Mouse (Mus musculus): Measurements from ENCODE around the gene Gtpbp3. TPM values are rescaled to one million over a fixed set of nuclear protein-coding genes. Genes with fewer than 3 reads are reported as not detected.

The Gtpbp3 gene
- polyA plus RNA-seq, 1 experiment from 2014 or later, result 44.1 TPM

DNA sequence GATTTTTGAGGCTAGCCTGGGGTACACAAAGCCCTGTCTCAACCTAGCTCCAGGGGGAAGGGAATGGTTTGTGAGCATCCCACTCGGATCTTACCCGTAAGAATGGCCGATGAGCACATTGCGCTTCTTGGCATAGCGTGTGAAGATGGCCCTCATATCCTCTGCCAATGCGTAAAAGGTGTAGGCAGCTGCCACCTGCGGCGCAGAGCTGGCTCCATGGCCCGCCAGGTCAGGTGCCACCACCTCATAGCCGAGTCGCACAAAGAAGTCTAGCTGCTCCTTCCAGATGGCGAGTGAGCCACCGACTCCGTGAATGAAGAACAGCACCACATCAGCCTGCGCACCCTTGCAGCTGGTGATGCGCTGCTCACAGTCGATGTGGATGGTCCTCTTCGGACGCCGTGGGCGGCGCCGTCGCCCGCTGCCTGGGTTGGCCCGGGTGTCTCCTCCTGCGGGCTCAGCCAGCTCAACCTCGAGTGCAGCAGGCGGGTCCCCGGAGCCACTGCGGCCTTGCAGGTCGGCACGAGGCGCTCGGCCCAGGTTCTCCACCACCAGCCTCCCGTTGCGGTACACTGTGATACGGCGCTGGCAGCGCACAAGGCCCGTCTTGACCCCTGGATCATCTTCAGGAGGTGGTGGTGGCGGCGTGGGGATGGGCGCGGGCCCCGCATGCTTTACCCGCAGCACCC, 26.6 kb upstream of the Gtpbp3 start:
- H3K27me3 ChIP-seq, result no peaks in the 10 kb centered on the region
- no peak for TF ChIP-seq CTCF (IDR thresholded peaks at IDR 0.05)
- no peak for DNase-seq (ENCODE audit: low read depth, low spot score)
- in situ Hi-C loops (cut with MboI; ENCODE audit: low pct_unique_long_range_greater_than_20kb), result no loop called here
- no peak for ATAC-seq
- ChIA-PET CTCF (interaction anchor here (1.1 to 3.9 kb wide), 2 partner anchors 19 to 20 kb away, joined by 7 to 29 read pairs; no protein-coding TSS in a partner anchor), POLR2A (interaction anchor here (1.6 kb wide), 1 partner anchor 17 kb away, joined by 3 read pairs; no protein-coding TSS in a partner anchor)

DNA sequence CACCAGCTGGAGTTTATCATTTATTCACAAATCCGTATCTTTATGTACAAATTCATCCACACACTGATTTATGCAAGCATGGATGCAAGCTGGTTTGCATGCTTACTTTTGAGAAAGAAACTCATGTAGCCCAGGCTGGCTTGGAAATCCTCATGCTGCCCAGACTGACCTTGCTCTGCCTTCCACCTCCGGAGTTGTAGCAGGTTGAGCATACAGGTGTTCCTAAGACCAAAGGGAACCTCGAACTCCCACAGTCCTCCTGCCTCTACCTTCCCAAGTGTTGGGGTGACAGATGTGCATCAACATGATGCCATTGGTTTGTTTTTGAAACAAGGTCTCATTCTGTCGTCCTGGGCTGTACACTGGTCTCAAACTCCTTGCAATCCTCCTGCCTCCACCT, 25.7 kb upstream of the Gtpbp3 start:
- in situ Hi-C loops (cut with MboI; ENCODE audit: low pct_unique_long_range_greater_than_20kb), result no loop called here
- POLR2A ChIA-PET, result no interaction called here
- no peak for DNase-seq (ENCODE audit: low read depth, low spot score)
- no peaks in the 10 kb centered on the region for H3K27me3 ChIP-seq
- no peak for ATAC-seq
- TF ChIP-seq CTCF (IDR thresholded peaks at IDR 0.05), result no peak
- CTCF ChIA-PET, result interaction anchor here (1.1 to 3.9 kb wide), 2 partner anchors 21 to 59 kb away, joined by 3 to 29 read pairs; no protein-coding TSS in a partner anchor

DNA sequence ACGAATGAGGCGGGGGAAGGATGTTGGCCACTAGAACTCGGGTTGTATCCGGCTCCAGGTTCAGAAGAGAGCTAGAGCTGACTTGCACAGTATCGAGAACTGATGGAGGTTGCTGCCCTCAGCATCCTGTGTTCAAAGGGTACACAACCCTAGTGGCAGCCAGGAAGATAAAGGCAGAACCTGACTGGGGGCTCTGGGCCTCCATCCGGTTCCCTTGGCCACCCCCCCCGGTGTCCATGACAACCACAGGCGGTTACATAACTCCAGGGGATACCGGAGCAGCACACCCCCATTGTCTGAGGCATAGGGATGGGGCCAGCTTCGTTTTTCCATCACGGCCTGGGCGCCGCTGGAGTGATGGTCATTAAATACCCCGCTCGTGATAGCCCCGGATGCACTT, 25.1 kb upstream of the Gtpbp3 start:
- ChIA-PET CTCF (interaction anchor here (1.1 to 3.9 kb wide), 2 partner anchors 21 to 58 kb away, joined by 3 to 29 read pairs; no protein-coding TSS in a partner anchor), POLR2A (interaction anchor here (1.0 to 2.6 kb wide), 3 partner anchors 9 to 23 kb away, joined by 3 to 7 read pairs (median 4); partner anchors contain the start of gene Ano8)
- no peak for DNase-seq (ENCODE audit: low read depth, low spot score)
- TF ChIP-seq CTCF (IDR thresholded peaks at IDR 0.05), result no peak
- in situ Hi-C loops (cut with MboI; ENCODE audit: low pct_unique_long_range_greater_than_20kb), result no loop called here
- H3K27me3 ChIP-seq, result no peaks in the 10 kb centered on the region
- ATAC-seq, result no peak

DNA sequence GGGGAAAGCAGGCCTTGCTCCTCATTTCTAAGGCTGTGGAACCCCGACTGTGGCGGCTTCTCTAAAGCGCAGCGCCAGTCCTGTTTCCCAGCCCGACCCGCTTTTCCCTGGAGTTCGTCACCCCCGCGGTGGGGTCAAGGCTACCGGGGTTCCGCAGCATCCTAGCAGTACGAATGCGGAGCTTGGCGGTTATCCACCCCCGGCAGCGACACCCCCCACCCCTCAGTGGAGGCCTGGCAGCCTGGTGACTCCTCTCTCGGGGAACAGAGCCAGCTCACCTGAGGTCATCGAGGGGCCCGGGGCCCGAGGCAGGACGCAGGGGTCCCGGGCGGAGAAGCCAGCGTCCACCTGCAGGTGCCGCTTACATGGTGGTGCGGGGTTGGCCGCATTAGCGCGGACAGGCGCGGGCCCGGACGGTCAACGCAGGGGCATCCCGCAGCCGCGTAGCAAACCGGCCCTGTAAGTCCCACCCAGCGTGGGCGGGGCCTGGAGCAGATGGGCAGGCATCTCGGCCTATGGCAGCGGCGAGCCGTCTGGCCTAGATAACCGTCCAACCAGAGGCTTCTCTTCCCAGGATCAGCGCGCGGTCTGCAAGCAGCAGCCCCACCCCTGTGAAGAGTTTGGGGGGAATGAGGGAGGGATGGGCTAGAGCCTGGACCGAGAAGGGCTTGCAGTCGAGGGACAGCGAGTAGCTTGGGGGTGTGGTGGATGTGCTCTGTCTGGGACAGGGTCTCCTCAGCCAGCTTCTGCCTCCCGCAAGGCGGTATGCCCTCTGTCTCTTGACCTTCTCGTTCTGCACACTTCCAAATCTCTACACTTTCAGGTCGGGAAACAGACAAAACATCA, 24.5 kb upstream of the Gtpbp3 start, which contains the start of gene Abhd8:
Gene Abhd8, minus strand, starts transcription at position 468 of the 846 bp plus-strand sequence.
- ChIA-PET CTCF (interaction anchor here (0.9 to 3.9 kb wide), 8 partner anchors 22 to 197 kb away, joined by 3 to 29 read pairs (median 4); no protein-coding TSS in a partner anchor), POLR2A (interaction anchor here (1.0 to 2.6 kb wide), 4 partner anchors 10 to 71 kb away, joined by 3 to 7 read pairs (median 4); partner anchors contain the start of gene Ano8)
- no peak for TF ChIP-seq CTCF (IDR thresholded peaks at IDR 0.05)
- in situ Hi-C loops (cut with MboI; ENCODE audit: low pct_unique_long_range_greater_than_20kb), result no loop called here
- DNase-seq (ENCODE audit: low read depth, low spot score) (no peak), ATAC-seq (peak; percentile 84)
- no peaks in the 10 kb centered on the region for H3K27me3 ChIP-seq

DNA sequence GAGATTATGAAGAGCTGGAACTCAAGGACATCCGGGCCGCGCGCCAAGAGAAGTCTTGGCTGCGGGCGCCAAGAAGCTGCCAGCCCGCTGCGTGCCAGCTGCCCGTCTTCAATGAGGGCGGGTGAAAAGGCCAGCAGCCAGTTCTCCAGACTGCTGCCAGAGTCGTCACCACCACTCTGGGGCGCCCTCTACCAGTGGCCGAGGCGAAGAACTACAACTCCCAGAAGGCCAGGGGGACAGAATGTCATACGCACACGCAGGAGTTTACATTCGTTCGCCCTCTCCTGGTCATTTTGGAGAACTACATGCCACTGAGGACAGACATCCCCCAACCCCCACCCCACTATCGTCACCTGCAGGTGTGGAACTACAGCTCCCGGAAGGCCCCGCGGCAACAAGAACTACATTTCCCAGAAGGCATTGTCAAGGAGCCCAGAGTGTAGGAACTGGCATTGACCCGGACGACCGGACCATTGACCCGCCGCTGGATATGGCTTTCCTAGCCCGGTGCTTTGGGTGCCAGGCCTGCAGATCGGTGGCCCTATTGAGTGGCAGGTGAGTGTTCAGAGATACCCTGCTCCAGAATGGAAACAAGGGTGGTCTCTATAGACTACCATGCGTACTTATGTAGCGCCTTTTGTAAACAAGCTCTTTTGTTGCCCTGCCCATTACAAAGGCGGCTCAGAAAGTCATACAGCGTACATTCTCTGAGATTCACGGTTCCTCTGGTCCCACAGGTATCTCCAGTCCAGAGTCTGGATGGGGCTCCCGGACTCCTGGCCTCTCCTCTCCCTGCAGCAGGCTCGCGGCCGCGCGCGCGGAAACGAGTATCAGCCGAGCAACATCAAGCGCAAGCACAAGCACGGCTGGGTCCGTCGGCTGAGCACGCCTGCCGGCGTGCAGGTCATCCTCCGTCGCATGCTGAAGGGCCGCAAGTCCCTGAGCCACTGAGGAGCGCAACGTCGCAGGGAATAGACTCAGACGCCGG, 23.1 kb upstream of the Gtpbp3 start, which contains the start of gene Mrpl34:
Gene Mrpl34, plus strand, starts transcription at position 447 of the 988 bp plus-strand sequence.
- ChIA-PET CTCF (interaction anchor here (0.7 to 3.9 kb wide), 15 partner anchors 13 to 196 kb away, joined by 3 to 29 read pairs (median 4); no protein-coding TSS in a partner anchor), POLR2A (interaction anchor here (0.8 to 2.6 kb wide), 5 partner anchors 8 to 70 kb away, joined by 3 to 7 read pairs (median 3); no protein-coding TSS in a partner anchor)
- in situ Hi-C loops (cut with MboI; ENCODE audit: low pct_unique_long_range_greater_than_20kb), result no loop called here
- DNase-seq (ENCODE audit: low read depth, low spot score) (peak; percentile 99), ATAC-seq (peak; percentile 71)
- no peaks in the 10 kb centered on the region for H3K27me3 ChIP-seq
- TF ChIP-seq CTCF (IDR thresholded peaks at IDR 0.05), result no peak

DNA sequence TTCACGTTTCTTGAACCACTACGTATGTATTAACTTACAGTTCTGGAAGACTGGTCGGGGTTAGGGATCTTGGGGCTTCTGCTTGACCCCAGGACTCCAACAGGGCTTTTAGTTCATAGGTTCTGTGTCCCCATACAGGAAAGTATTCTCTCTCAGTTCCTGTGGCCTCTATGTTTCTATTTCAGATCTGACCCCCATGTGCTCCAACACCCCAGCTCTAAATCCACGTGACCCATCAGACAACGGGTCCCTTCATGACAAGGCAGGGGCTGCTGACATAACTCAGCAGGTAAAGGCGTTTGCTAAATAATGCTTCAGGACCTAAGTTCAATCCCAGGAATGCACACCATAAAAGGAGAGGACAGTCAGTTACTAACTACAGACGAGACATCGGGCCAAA, 22.2 kb upstream of the Gtpbp3 start:
- ATAC-seq (no peak), DNase-seq (ENCODE audit: low read depth, low spot score) (no peak)
- ChIA-PET CTCF (interaction anchor here (0.9 to 2.4 kb wide), 2 partner anchors 12 to 24 kb away, joined by 3 to 6 read pairs; no protein-coding TSS in a partner anchor), POLR2A (interaction anchor here (1.5 kb wide), 1 partner anchor 31 kb away, joined by 3 read pairs; no protein-coding TSS in a partner anchor)
- H3K27me3 ChIP-seq, result no peaks in the 10 kb centered on the region
- TF ChIP-seq CTCF (IDR thresholded peaks at IDR 0.05), result no peak
- in situ Hi-C loops (cut with MboI; ENCODE audit: low pct_unique_long_range_greater_than_20kb), result no loop called here

DNA sequence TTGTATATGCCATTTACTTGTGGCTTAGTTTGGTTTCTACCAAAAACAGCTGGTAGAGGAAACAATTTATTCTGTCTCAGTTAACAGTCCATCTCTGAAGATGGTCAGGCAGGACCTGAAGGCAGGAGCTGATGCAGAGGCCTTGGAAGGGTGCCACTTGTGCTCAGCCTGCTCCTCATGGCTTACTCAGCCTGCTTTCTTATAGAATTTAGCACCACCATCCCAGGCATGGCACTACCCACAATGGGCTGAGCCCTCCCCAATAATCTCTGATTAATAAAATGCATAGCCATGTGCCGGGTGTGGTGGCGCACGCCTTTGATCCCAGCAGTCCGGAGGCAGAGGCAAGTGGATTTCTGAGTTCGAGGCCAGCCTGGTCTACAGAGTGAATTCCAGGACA, 21.7 kb upstream of the Gtpbp3 start:
- ChIA-PET POLR2A (interaction anchor here (1.5 kb wide), 1 partner anchor 30 kb away, joined by 3 read pairs; no protein-coding TSS in a partner anchor), CTCF (no interaction called here)
- ATAC-seq (no peak), DNase-seq (ENCODE audit: low read depth, low spot score) (no peak)
- no peak for TF ChIP-seq CTCF (IDR thresholded peaks at IDR 0.05)
- no peaks in the 10 kb centered on the region for H3K27me3 ChIP-seq
- in situ Hi-C loops (cut with MboI; ENCODE audit: low pct_unique_long_range_greater_than_20kb), result no loop called here

DNA sequence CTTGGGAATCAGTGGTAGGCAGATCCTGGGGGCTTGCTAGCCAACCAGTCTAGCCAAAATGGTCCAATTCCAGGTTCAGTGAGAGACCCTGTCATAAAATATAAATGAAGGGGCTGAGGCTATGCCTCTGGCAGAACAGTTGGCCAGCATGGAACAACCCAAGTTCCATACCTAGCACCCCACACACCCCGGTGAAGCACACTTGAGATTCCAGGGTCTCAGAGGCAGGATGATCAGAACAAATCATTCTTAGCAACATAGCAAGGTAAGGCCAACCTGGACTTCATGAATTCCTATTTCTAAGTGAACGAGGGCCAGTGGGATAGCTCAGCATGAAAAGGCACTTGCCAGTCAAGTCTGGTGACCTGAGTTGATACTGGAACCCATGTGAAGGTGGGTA, 20.7 kb upstream of the Gtpbp3 start:
- no peak for TF ChIP-seq CTCF (IDR thresholded peaks at IDR 0.05)
- no peak for ATAC-seq
- no peak for DNase-seq (ENCODE audit: low read depth, low spot score)
- POLR2A ChIA-PET, result interaction anchor here (0.7 kb wide), 1 partner anchor 9 kb away, joined by 3 read pairs; no protein-coding TSS in a partner anchor
- in situ Hi-C loops (cut with MboI; ENCODE audit: low pct_unique_long_range_greater_than_20kb), result no loop called here
- CTCF ChIA-PET, result interaction anchor here (1.3 to 1.5 kb wide), 2 partner anchors 11 to 26 kb away, joined by 3 to 6 read pairs; no protein-coding TSS in a partner anchor
- H3K27me3 ChIP-seq, result no peaks in the 10 kb centered on the region

DNA sequence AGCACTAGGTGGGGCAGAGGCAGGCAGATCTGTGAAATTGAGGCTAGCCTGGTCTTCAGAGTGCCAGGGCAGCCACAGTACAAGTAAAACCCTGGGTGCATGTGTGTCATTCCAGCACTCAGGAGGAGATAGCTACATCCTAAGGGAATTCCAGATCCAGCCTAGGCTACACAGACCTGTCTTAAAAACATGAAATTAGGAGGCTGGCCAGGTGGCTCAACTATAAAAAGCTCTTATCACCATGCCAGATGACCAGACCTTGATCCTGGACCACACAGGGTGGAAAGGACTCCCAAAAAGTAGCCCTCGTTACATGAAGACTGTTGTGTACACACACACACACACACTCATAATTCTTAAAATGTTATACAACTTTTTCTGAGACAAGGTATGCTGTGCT, 19.9 kb upstream of the Gtpbp3 start:
- TF ChIP-seq CTCF (IDR thresholded peaks at IDR 0.05), result no peak
- no peaks in the 10 kb centered on the region for H3K27me3 ChIP-seq
- DNase-seq (ENCODE audit: low read depth, low spot score) (no peak), ATAC-seq (no peak)
- CTCF ChIA-PET, result interaction anchor here (1.3 to 1.5 kb wide), 2 partner anchors 10 to 27 kb away, joined by 3 to 6 read pairs; no protein-coding TSS in a partner anchor
- POLR2A ChIA-PET, result interaction anchor here (0.5 to 1.8 kb wide), 2 partner anchors 18 to 20 kb away, joined by 3 to 6 read pairs; partner anchors contain the start of gene Gtpbp3
- in situ Hi-C loops (cut with MboI; ENCODE audit: low pct_unique_long_range_greater_than_20kb), result no loop called here
